Mouse (Mus musculus): ENCODE data around the gene Gm42906.

DNA sequence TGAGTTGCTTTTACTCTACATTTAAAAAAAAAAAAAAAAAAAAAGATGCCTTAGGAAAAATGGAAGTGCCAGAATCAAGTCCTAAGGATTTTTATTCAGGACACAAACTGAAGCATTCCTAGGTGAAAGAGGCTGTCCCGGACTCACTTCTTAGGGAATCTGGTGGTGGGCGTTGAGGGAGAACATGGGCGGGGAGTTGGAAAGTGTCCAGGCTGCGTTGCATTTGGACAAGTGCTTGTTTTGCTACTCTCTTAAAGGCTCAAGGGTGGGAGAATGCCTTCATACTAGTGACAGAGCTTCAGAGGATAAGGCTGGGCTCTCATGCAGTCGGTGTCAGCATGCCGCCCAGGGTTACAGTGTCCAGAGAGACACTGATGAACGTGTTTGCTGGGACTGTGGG, 6.1 kb downstream of the Gm42906 start:
- TF ChIP-seq CTCF (conservative IDR thresholded peaks at IDR 0.05; ENCODE audit: low read length) (no peak), POU5F1 (IDR thresholded peaks at IDR 0.05; ENCODE audit: borderline replicate concordance, low read length) (no peak), NANOG (IDR thresholded peaks at IDR 0.05; ENCODE audit: borderline replicate concordance, low read length) (no peak)
